ENCODE assay signal across 8 mouse cellular contexts in genomic region chr15:77820480-77821163, GRCm38 (mm10). TPM values are rescaled to one million over a fixed set of nuclear protein-coding genes. Genes with fewer than 3 reads are reported as not detected.
DNase-seq lines count a peak whose midpoint lies in the region; ATAC-seq and TF ChIP-seq lines count a peak whose summit lies in the region.

No protein-coding gene starts in this region.

- ATAC-seq in hindbrain, embryonic 16.5 days, result no peak
- no peak for ATAC-seq in hindbrain, embryonic 13.5 days (ENCODE audit: low FRiP score)
- 0 out of 2 replicates have a peak, but pooled peaks have one; percentile 24 for ATAC-seq in liver, embryonic 13.5 days (ENCODE audit: low read depth)

- H3K9me3 ChIP-seq in hindbrain, embryonic 16.5 days (ENCODE audit: control insufficient read depth, low read length), result no peaks in the 10 kb centered on the region
- H3K9me3 ChIP-seq in hindbrain, embryonic 13.5 days, result no peaks in the 10 kb centered on the region
- no peaks in the 10 kb centered on the region for H3K9me3 ChIP-seq in E14TG2a.4 (ENCODE audit: low read length)
- H3K9me3 ChIP-seq in liver, embryonic 13.5 days (replicated peaks), result no peaks in the 10 kb centered on the region

- peaks cover 29% of the 10 kb centered on the region for H3K4me1 ChIP-seq in hindbrain, embryonic 16.5 days (ENCODE audit: control insufficient read depth, insufficient read depth, low read depth, low read length)
- H3K4me1 ChIP-seq in hindbrain, embryonic 13.5 days (replicated peaks), result peaks cover 57% of the 10 kb centered on the region
- peaks cover 100% of the 10 kb centered on the region for H3K4me1 ChIP-seq in E14TG2a.4 (replicated peaks; ENCODE audit: low read depth, low read length)
- peaks cover 80% of the 10 kb centered on the region for H3K4me1 ChIP-seq in brown adipose tissue, adult 24 weeks (ENCODE audit: control insufficient read depth, insufficient read depth, insufficient read length, low read length)
- peaks cover 99% of the 10 kb centered on the region for H3K4me1 ChIP-seq in liver, embryonic 13.5 days (replicated peaks)

- no peaks in the 10 kb centered on the region for H3K36me3 ChIP-seq in hindbrain, embryonic 16.5 days (ENCODE audit: control insufficient read depth, insufficient read depth, low read length)
- no peaks in the 10 kb centered on the region for H3K36me3 ChIP-seq in hindbrain, embryonic 13.5 days
- H3K36me3 ChIP-seq in E14TG2a.4 (ENCODE audit: insufficient read depth, low read length), result peaks cover 66% of the 10 kb centered on the region
- H3K36me3 ChIP-seq in liver, embryonic 13.5 days, result peaks cover 11% of the 10 kb centered on the region

- no peaks in the 10 kb centered on the region for H3K27me3 ChIP-seq in hindbrain, embryonic 16.5 days (replicated peaks; ENCODE audit: control insufficient read depth, insufficient read depth, low read length)
- no peaks in the 10 kb centered on the region for H3K27me3 ChIP-seq in hindbrain, embryonic 13.5 days
- no peaks in the 10 kb centered on the region for H3K27me3 ChIP-seq in E14TG2a.4 (ENCODE audit: insufficient read depth, low read length)
- H3K27me3 ChIP-seq in liver, embryonic 13.5 days, result no peaks in the 10 kb centered on the region

- DNase-seq in liver, embryonic 13.5 days, result no peak
- no peak for DNase-seq in embryo, embryonic 10.5 days (ENCODE audit: low spot score)
- DNase-seq in adrenal gland, adult 8-10 months, result no peak
- DNase-seq in embryo, embryonic 9.5 days (ENCODE audit: extremely low spot score), result no peak

- no peak for TF ChIP-seq CTCF in E14TG2a.4 (conservative IDR thresholded peaks at IDR 0.05; ENCODE audit: low read length)

- no peak overlapping the region for H3K4me3 ChIP-seq in hindbrain, embryonic 16.5 days (ENCODE audit: low read length)
- no peak overlapping the region for H3K4me3 ChIP-seq in hindbrain, embryonic 13.5 days
- 0 out of 2 replicates have a peak overlapping the region, but pooled peaks have one; percentile 2 for H3K4me3 ChIP-seq in E14TG2a.4 (replicated peaks; ENCODE audit: low read length)
- H3K4me3 ChIP-seq in brown adipose tissue, adult 24 weeks (ENCODE audit: insufficient read depth, low read depth, low read length), result no peak overlapping the region
- no peak overlapping the region for H3K4me3 ChIP-seq in liver, embryonic 13.5 days (replicated peaks)

- H3K27ac ChIP-seq in hindbrain, embryonic 16.5 days (ENCODE audit: low read depth, low read length), result peak overlapping the region; percentile 20; the same call in 1 of the 2 replicates
- no peak overlapping the region; the same call in 1 of the 2 replicates for H3K27ac ChIP-seq in hindbrain, embryonic 13.5 days
- H3K27ac ChIP-seq in brown adipose tissue, adult 24 weeks (replicated peaks; ENCODE audit: low read depth, low read length), result peak overlapping the region; percentile 94
- peak overlapping the region; percentile 79 for H3K27ac ChIP-seq in liver, embryonic 13.5 days

- no peak overlapping the region for H3K4me2 ChIP-seq in hindbrain, embryonic 16.5 days (ENCODE audit: low read length)
- H3K4me2 ChIP-seq in hindbrain, embryonic 13.5 days, result no peak overlapping the region
- H3K4me2 ChIP-seq in liver, embryonic 13.5 days, result 0 out of 2 replicates have a peak overlapping the region, but pooled peaks have one; percentile 17

- no peak overlapping the region for H3K9ac ChIP-seq in hindbrain, embryonic 16.5 days (ENCODE audit: low read depth, low read length)
- no peak overlapping the region for H3K9ac ChIP-seq in hindbrain, embryonic 13.5 days
- peak overlapping the region; percentile 36 for H3K9ac ChIP-seq in liver, embryonic 13.5 days

- WGBS in hindbrain, embryonic 16.5 days, result 76% methylated on average over 3 of the region's 3 CpGs
- 72% methylated on average over 3 of the region's 3 CpGs for WGBS in hindbrain, embryonic 13.5 days
- 26% methylated on average over 3 of the region's 3 CpGs for WGBS in liver, embryonic 13.5 days (ENCODE audit: insufficient replicate concordance)

RNA-seq across cellular contexts. Expression of gene Myh9, which starts 21.4 kb away (rescaled TPM):
- polyA plus RNA-seq in hindbrain, embryonic 16.5 days (2015; fragmentation: Nextera tagmentation; extraction: Ambion mirVana), result 8.4 and 11.8 TPM in 2 replicates
- polyA plus RNA-seq in hindbrain, embryonic 13.5 days (2015; fragmentation: Nextera tagmentation; extraction: Ambion mirVana), result 14.5 and 14.9 TPM in 2 replicates
- 36.0 and 59.3 TPM in 2 replicates for polyA plus RNA-seq in brown adipose tissue, adult 24 weeks (2012; ENCODE audit: insufficient read depth, insufficient read length, missing spikeins)
- 18.3 and 22.2 TPM in 2 replicates for polyA plus RNA-seq in liver, embryonic 13.5 days (2015; fragmentation: Nextera tagmentation; extraction: Ambion mirVana)
- 100 to 1,000 TPM; 304 to 366 (median 340) TPM for total RNA-seq in adrenal gland, adult 8-10 months (2022)
